Mouse (Mus musculus) gastrocnemius, adult 18-20 months (tissue): ENCODE data around the gene Krtap1-4. TPM values are rescaled to one million over a fixed set of nuclear protein-coding genes. Genes with fewer than 3 reads are reported as not detected.
A peak's percentile ranks its signal among the peaks of the same experiment; 100 is the strongest.
"Not testable (repeated sequence)": the region's sequence is repeated elsewhere in the genome, so short reads cannot be mapped to it uniquely, and the experiment has no call there.

Source experiments
- DNase-seq: peaks from one replicate; pipeline ENCODE4 v3.0.0; 2021; ENCODE audit warnings: low spot score
- long read RNA-seq, 2 experiments: library from polyadenylated mRNA; stranded (forward); transcript quantifications; one replicate each; pipeline ENCODE4 v2.0.0; 2021
- total RNA-seq, 2 experiments: library from RNA; stranded (reverse); gene quantifications; 2 replicates each; pipeline ENCODE4 v1.2.3; 2021

The Krtap1-4 gene
- total RNA-seq, result not detected
- long read RNA-seq, experiment 1, result 0 reads
- long read RNA-seq, experiment 2, result 0 reads

GRCm38 (mm10) chr11:99583245-99583704 lies at the start of gene Krtap1-4:
Krtap1-4 (minus strand) TSS chr11:99583654.
- no peak for DNase-seq

- DNase-seq, result no peak
These were observed 47.4 kb upstream of the Krtap1-4 start for GRCm38 (mm10) chr11:99630890-99631289.

GRCm38 (mm10) chr11:99628138-99628537 lies 44.7 kb upstream of the Krtap1-4 start, which contains the start of gene Krtap4-1:
Krtap4-1 (minus strand) TSS chr11:99628238.
- DNase-seq, result no peak

GRCm38 (mm10) chr11:99620335-99620734 lies 36.9 kb upstream of the Krtap1-4 start, which contains the start of gene Gm11562:
Gm11562 (minus strand) TSS chr11:99620435.
- no peak for DNase-seq

- DNase-seq, result no peak
These were observed 31.4 kb upstream of the Krtap1-4 start, which contains the start of gene Krtap2-4 for GRCm38 (mm10) chr11:99614796-99615363. Krtap2-4 (minus strand) TSS chr11:99614846.

- not testable (repeated sequence) for DNase-seq
These were observed 26.6 kb upstream of the Krtap1-4 start, which contains the start of gene Gm11937 for GRCm38 (mm10) chr11:99610089-99610488. Gm11937 (minus strand) TSS chr11:99610189.

- no peak for DNase-seq
These were observed 25.7 kb upstream of the Krtap1-4 start for GRCm38 (mm10) chr11:99609126-99609525.

- DNase-seq, result not testable (repeated sequence)
These were observed 19.8 kb upstream of the Krtap1-4 start, which contains the start of gene Gm11938 for GRCm38 (mm10) chr11:99603208-99603607. Gm11938 (minus strand) TSS chr11:99603308.

GRCm38 (mm10) chr11:99597742-99598141 lies 14.3 kb upstream of the Krtap1-4 start, which contains the start of gene Krtap9-3:
Krtap9-3 (minus strand) TSS chr11:99598105.
- not testable (repeated sequence) for DNase-seq

GRCm38 (mm10) chr11:99590981-99591380 lies 7.5 kb upstream of the Krtap1-4 start, which contains the start of gene Krtap1-3:
Krtap1-3 (minus strand) TSS chr11:99591339.
- DNase-seq, result no peak

GRCm38 (mm10) chr11:99585096-99585495 lies 1.6 kb upstream of the Krtap1-4 start:
- DNase-seq, result no peak

GRCm38 (mm10) chr11:99581564-99581963 lies 1.9 kb downstream of the Krtap1-4 start:
- no peak for DNase-seq

- no peak for DNase-seq
These were observed 2.4 kb downstream of the Krtap1-4 start for GRCm38 (mm10) chr11:99581051-99581450.

- DNase-seq, result no peak
These were observed 2.8 kb downstream of the Krtap1-4 start, which contains the start of gene Krtap1-5 for GRCm38 (mm10) chr11:99580636-99581035. Krtap1-5 (minus strand) TSS chr11:99581016.

GRCm38 (mm10) chr11:99574106-99574505 lies 9.3 kb downstream of the Krtap1-4 start:
- peak; percentile 44 for DNase-seq

GRCm38 (mm10) chr11:99573164-99573563 lies 10.3 kb downstream of the Krtap1-4 start:
- no peak for DNase-seq

GRCm38 (mm10) chr11:99566530-99566929 lies 16.9 kb downstream of the Krtap1-4 start, which contains the start of gene Krtap3-1:
Krtap3-1 (minus strand) TSS chr11:99566630.
- no peak for DNase-seq

- no peak for DNase-seq
These were observed 20.9 kb downstream of the Krtap1-4 start for GRCm38 (mm10) chr11:99562580-99562979.

- DNase-seq, result no peak
These were observed 24.1 kb downstream of the Krtap1-4 start, which contains the start of gene Gm11939 for GRCm38 (mm10) chr11:99559366-99559765. Gm11939 (minus strand) TSS chr11:99559466.

- DNase-seq, result no peak
These were observed 25.3 kb downstream of the Krtap1-4 start for GRCm38 (mm10) chr11:99557976-99558745.

GRCm38 (mm10) chr11:99556753-99557152 lies 26.7 kb downstream of the Krtap1-4 start, which contains the start of gene Krtap3-2:
Krtap3-2 (minus strand) TSS chr11:99556853.
- DNase-seq, result no peak

GRCm38 (mm10) chr11:99556195-99556594 lies 27.3 kb downstream of the Krtap1-4 start:
- no peak for DNase-seq
